Mouse (Mus musculus): Measurements from ENCODE around the gene Aldh3b3.

DNA sequence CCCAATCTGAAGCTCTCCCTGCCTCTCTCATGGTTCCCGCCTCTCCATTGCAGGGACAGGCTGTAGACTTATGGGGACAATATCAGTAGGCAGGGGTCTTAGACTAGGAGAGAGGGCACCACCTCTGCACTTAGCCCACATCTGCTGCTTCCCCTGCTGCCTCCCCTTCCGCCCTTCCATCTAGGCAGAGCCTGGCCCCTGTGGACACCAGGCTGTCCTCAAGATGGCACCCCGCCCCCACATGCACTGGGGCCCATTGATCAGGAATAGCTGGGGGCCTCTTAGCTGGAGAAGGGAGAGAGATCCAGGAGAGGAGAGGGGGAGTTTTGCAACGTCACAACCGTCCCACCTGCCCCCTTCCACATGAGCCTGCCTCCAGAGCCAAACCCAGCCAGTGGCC is 34.0 kb downstream of the Aldh3b3 start, which contains the start of gene Tbx10:
- TF ChIP-seq USF1 (IDR thresholded peaks at IDR 0.05; ENCODE audit: low read depth) (no peak), POLR2AphosphoS2 (IDR thresholded peaks at IDR 0.05; ENCODE audit: insufficient read length, low read depth) (no peak), POLR2A (IDR thresholded peaks at IDR 0.05; ENCODE audit: insufficient read length, low read depth) (no peak), E2F4 (IDR thresholded peaks at IDR 0.05; ENCODE audit: insufficient read depth) (no peak), MAX (IDR thresholded peaks at IDR 0.05; ENCODE audit: low read depth) (no peak), CEBPB (IDR thresholded peaks at IDR 0.05; ENCODE audit: insufficient read depth, poor library complexity, severe bottlenecking) (no peak), TCF3 (IDR thresholded peaks at IDR 0.05; ENCODE audit: insufficient read length, low read depth) (no peak), MYOG (IDR thresholded peaks at IDR 0.05; ENCODE audit: control insufficient read depth in 1 of 3, insufficient read depth in 1 of 3, insufficient read length in 2 of 3, low read depth in 2 of 3) (no peak), TCF12 (IDR thresholded peaks at IDR 0.05; ENCODE audit: insufficient read depth, poor library complexity, severe bottlenecking) (no peak), REST (IDR thresholded peaks at IDR 0.05; ENCODE audit: insufficient read depth, insufficient read length) (no peak), MYOD1 (IDR thresholded peaks at IDR 0.05; ENCODE audit: control insufficient read depth in 1 of 3, insufficient read length in 2 of 3, low read depth in 2 of 3) (no peak)

Measured in myocyte (in vitro differentiated cells).